17 mouse cellular contexts compared by ENCODE assay signal in the genomic region with DNA sequence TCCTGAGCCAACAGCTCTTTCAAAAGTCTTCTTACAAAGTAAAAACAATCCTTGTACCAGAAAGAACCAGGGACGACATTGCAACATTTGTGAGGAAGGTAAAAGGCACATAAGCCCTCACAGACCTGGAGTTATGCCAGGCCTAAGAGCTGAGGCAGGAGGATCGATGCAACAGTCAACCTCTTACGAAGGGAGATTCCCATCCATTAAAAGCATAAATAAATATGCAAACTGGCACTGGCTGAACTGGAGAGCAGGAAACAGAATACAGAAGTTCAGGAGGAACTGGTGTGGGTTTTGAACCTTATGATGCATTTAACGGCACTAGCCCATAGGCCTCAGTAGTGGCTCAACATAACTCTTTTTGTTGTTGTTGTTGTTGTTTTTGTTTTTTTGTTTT. TPM values are rescaled to one million over a fixed set of nuclear protein-coding genes. Genes with fewer than 3 reads are reported as not detected.
"Had no signal": no experiment of that assay in that cellular context is flagged by ENCODE, and none has a peak within 500 bp of the region (broad histone marks: within the 10 kb centered on the region; RNA-seq: fewer than 3 reads in every experiment).

No protein-coding gene starts in this region.

- DNase-seq: kidney, adult 2 months; layer of hippocampus, adult 9-11 months; layer of hippocampus, postnatal 36 days; right cerebral cortex, postnatal 14 days; thymus, adult 18-20 months; thymus, postnatal 14 days had no signal

- H3K4me1 ChIP-seq: kidney, embryonic 15.5 days; limb, embryonic 15.5 days; midbrain, embryonic 13.5 days had no signal

- H3K4me3 ChIP-seq: kidney, embryonic 15.5 days; limb, embryonic 15.5 days; midbrain, embryonic 13.5 days had no signal

- H3K27ac ChIP-seq: kidney, embryonic 15.5 days; limb, embryonic 15.5 days; midbrain, embryonic 13.5 days had no signal

RNA-seq across cellular contexts. Expression of gene Cyp8b1, which starts 11.8 kb away (rescaled TPM):
- total RNA-seq: layer of hippocampus, postnatal 36 days; left cerebral cortex, adult 8-10 months; left cerebral cortex, postnatal 25 days; midbrain, postnatal 0 days had no signal
- polyA plus RNA-seq: intestine, embryonic 16.5 days; limb, embryonic 11.5 days; limb, embryonic 15.5 days; lung, embryonic 16.5 days; midbrain, embryonic 13.5 days; midbrain, postnatal 0 days; neural tube, embryonic 14.5 days; stomach, embryonic 14.5 days had no signal
